Mouse (Mus musculus): Measurements from ENCODE around the gene Ctnnd2. TPM values are rescaled to one million over a fixed set of nuclear protein-coding genes. Genes with fewer than 3 reads are reported as not detected.

Gene Ctnnd2
- polyA plus RNA-seq, 1 experiment from 2014 or later, result 61.2 TPM

GRCm38 (mm10) chr15:30785706-30786320 lies 613.4 kb downstream of the Ctnnd2 start:
- ATAC-seq (ENCODE audit: low FRiP score, low TSS enrichment), result no peak
- no peak overlapping the region for H3K9ac ChIP-seq (replicated peaks; ENCODE audit: low read length)
- no peaks in the 10 kb centered on the region for H3K27me3 ChIP-seq (ENCODE audit: control insufficient read depth, insufficient read depth, low read length)
- DNase-seq, result no peak
- H3K4me1 ChIP-seq (ENCODE audit: control insufficient read depth, insufficient read depth, low read length), result peaks cover 3% of the 10 kb centered on the region; the same call in 1 of the 2 replicates
- WGBS, result 88% methylated on average over 5 of the region's 5 CpGs
- no peak overlapping the region for H3K27ac ChIP-seq (replicated peaks; ENCODE audit: low read depth, low read length)
- H3K36me3 ChIP-seq (ENCODE audit: control insufficient read depth, insufficient read depth, low read length), result no peaks in the 10 kb centered on the region
- no peaks in the 10 kb centered on the region for H3K9me3 ChIP-seq (ENCODE audit: control insufficient read depth, low read length)
- no peak overlapping the region for H3K4me3 ChIP-seq (replicated peaks; ENCODE audit: low read depth, low read length)
- no peak overlapping the region for H3K4me2 ChIP-seq (ENCODE audit: low read length)

- no peaks in the 10 kb centered on the region for H3K27me3 ChIP-seq (ENCODE audit: control insufficient read depth, insufficient read depth, low read length)
- DNase-seq, result no peak
- H3K4me1 ChIP-seq (ENCODE audit: control insufficient read depth, insufficient read depth, low read length), result no peaks in the 10 kb centered on the region
- H3K36me3 ChIP-seq (ENCODE audit: control insufficient read depth, insufficient read depth, low read length), result no peaks in the 10 kb centered on the region
- H3K4me2 ChIP-seq (ENCODE audit: low read length), result no peak overlapping the region
- ATAC-seq (ENCODE audit: low FRiP score, low TSS enrichment), result no peak
- no peak overlapping the region for H3K9ac ChIP-seq (replicated peaks; ENCODE audit: low read length)
- H3K9me3 ChIP-seq (ENCODE audit: control insufficient read depth, low read length), result no peaks in the 10 kb centered on the region
- no peak overlapping the region for H3K27ac ChIP-seq (replicated peaks; ENCODE audit: low read depth, low read length)
- 89% methylated on average over 3 of the region's 3 CpGs for WGBS
- no peak overlapping the region for H3K4me3 ChIP-seq (replicated peaks; ENCODE audit: low read depth, low read length)
These were observed 620.9 kb downstream of the Ctnnd2 start for GRCm38 (mm10) chr15:30793260-30793659.

- WGBS, result 92% methylated on average over 3 of the region's 3 CpGs
These were observed 623.3 kb downstream of the Ctnnd2 start for GRCm38 (mm10) chr15:30795723-30796122.

GRCm38 (mm10) chr15:30827424-30828263 lies 655.3 kb downstream of the Ctnnd2 start:
- Histone ChIP-seq H3K27me3 (ENCODE audit: control insufficient read depth, insufficient read depth, low read length) (no peaks in the 10 kb centered on the region), H3K4me2 (ENCODE audit: low read length) (no peak overlapping the region), H3K4me3 (replicated peaks; ENCODE audit: low read depth, low read length) (no peak overlapping the region), H3K27ac (replicated peaks; ENCODE audit: low read depth, low read length) (peak overlapping the region; percentile 62), H3K9me3 (ENCODE audit: control insufficient read depth, low read length) (no peaks in the 10 kb centered on the region), H3K9ac (replicated peaks; ENCODE audit: low read length) (0 out of 2 replicates have a peak overlapping the region, but pooled peaks have one; percentile 26), H3K4me1 (ENCODE audit: control insufficient read depth, insufficient read depth, low read length) (no peaks in the 10 kb centered on the region), H3K36me3 (ENCODE audit: control insufficient read depth, insufficient read depth, low read length) (no peaks in the 10 kb centered on the region)
- ATAC-seq (ENCODE audit: low FRiP score, low TSS enrichment), result peak; percentile 55; the same call in 1 of the 2 replicates
- peak; percentile 21 for DNase-seq
- WGBS, result 62% methylated on average over 17 of the region's 17 CpGs

More at GRCm38 (mm10) chr15:30795723-30796122, 623.3 kb downstream of the Ctnnd2 start:
- H3K9me3 ChIP-seq (ENCODE audit: control insufficient read depth, low read length), result no peaks in the 10 kb centered on the region
- ATAC-seq (ENCODE audit: low FRiP score, low TSS enrichment) (no peak), DNase-seq (no peak)
- H3K4me2 ChIP-seq (ENCODE audit: low read length), result no peak overlapping the region
- no peaks in the 10 kb centered on the region for H3K27me3 ChIP-seq (ENCODE audit: control insufficient read depth, insufficient read depth, low read length)
- H3K36me3 ChIP-seq (ENCODE audit: control insufficient read depth, insufficient read depth, low read length), result no peaks in the 10 kb centered on the region
- no peak overlapping the region for H3K4me3 ChIP-seq (replicated peaks; ENCODE audit: low read depth, low read length)
- no peaks in the 10 kb centered on the region for H3K4me1 ChIP-seq (ENCODE audit: control insufficient read depth, insufficient read depth, low read length)
- no peak overlapping the region for H3K27ac ChIP-seq (replicated peaks; ENCODE audit: low read depth, low read length)
- H3K9ac ChIP-seq (replicated peaks; ENCODE audit: low read length), result no peak overlapping the region

GRCm38 (mm10) chr15:30857277-30858176 lies 685.1 kb downstream of the Ctnnd2 start:
- Histone ChIP-seq H3K36me3 (ENCODE audit: control insufficient read depth, insufficient read depth, low read length) (peaks cover 4% of the 10 kb centered on the region; the same call in 1 of the 2 replicates), H3K27ac (replicated peaks; ENCODE audit: low read depth, low read length) (no peak overlapping the region), H3K4me1 (ENCODE audit: control insufficient read depth, insufficient read depth, low read length) (no peaks in the 10 kb centered on the region), H3K4me3 (replicated peaks; ENCODE audit: low read depth, low read length) (no peak overlapping the region), H3K27me3 (ENCODE audit: control insufficient read depth, insufficient read depth, low read length) (no peaks in the 10 kb centered on the region), H3K9ac (replicated peaks; ENCODE audit: low read length) (no peak overlapping the region), H3K4me2 (ENCODE audit: low read length) (no peak overlapping the region), H3K9me3 (ENCODE audit: control insufficient read depth, low read length) (no peaks in the 10 kb centered on the region)
- WGBS, result 78% methylated on average over 17 of the region's 17 CpGs
- DNase-seq (peak; percentile 8), ATAC-seq (ENCODE audit: low FRiP score, low TSS enrichment) (no peak)

- no peaks in the 10 kb centered on the region for H3K36me3 ChIP-seq (ENCODE audit: control insufficient read depth, insufficient read depth, low read length)
- no peak overlapping the region for H3K27ac ChIP-seq (replicated peaks; ENCODE audit: low read depth, low read length)
- no peak for DNase-seq
- ATAC-seq (ENCODE audit: low FRiP score, low TSS enrichment), result no peak
- no peaks in the 10 kb centered on the region for H3K9me3 ChIP-seq (ENCODE audit: control insufficient read depth, low read length)
- no peak overlapping the region for H3K4me2 ChIP-seq (ENCODE audit: low read length)
- no peak overlapping the region for H3K9ac ChIP-seq (replicated peaks; ENCODE audit: low read length)
- no peaks in the 10 kb centered on the region for H3K4me1 ChIP-seq (ENCODE audit: control insufficient read depth, insufficient read depth, low read length)
- WGBS, result 93% methylated on average over 5 of the region's 5 CpGs
- H3K27me3 ChIP-seq (ENCODE audit: control insufficient read depth, insufficient read depth, low read length), result no peaks in the 10 kb centered on the region
- no peak overlapping the region for H3K4me3 ChIP-seq (replicated peaks; ENCODE audit: low read depth, low read length)
These were observed 695.0 kb downstream of the Ctnnd2 start for GRCm38 (mm10) chr15:30867429-30867828.

- Histone ChIP-seq H3K9ac (replicated peaks; ENCODE audit: low read length) (no peak overlapping the region), H3K36me3 (ENCODE audit: control insufficient read depth, insufficient read depth, low read length) (no peaks in the 10 kb centered on the region), H3K9me3 (ENCODE audit: control insufficient read depth, low read length) (no peaks in the 10 kb centered on the region), H3K4me3 (replicated peaks; ENCODE audit: low read depth, low read length) (no peak overlapping the region), H3K27ac (replicated peaks; ENCODE audit: low read depth, low read length) (no peak overlapping the region), H3K27me3 (ENCODE audit: control insufficient read depth, insufficient read depth, low read length) (no peaks in the 10 kb centered on the region), H3K4me1 (ENCODE audit: control insufficient read depth, insufficient read depth, low read length) (no peaks in the 10 kb centered on the region), H3K4me2 (ENCODE audit: low read length) (no peak overlapping the region)
- DNase-seq (no peak), ATAC-seq (ENCODE audit: low FRiP score, low TSS enrichment) (no peak)
- 83% methylated on average over 12 of the region's 12 CpGs for WGBS
These were observed 697.5 kb downstream of the Ctnnd2 start for GRCm38 (mm10) chr15:30869673-30870512.

GRCm38 (mm10) chr15:30875523-30875922 lies 703.1 kb downstream of the Ctnnd2 start:
- ATAC-seq (ENCODE audit: low FRiP score, low TSS enrichment) (no peak), DNase-seq (no peak)
- Histone ChIP-seq H3K4me3 (replicated peaks; ENCODE audit: low read depth, low read length) (no peak overlapping the region), H3K9me3 (ENCODE audit: control insufficient read depth, low read length) (no peaks in the 10 kb centered on the region), H3K9ac (replicated peaks; ENCODE audit: low read length) (no peak overlapping the region), H3K4me1 (ENCODE audit: control insufficient read depth, insufficient read depth, low read length) (no peaks in the 10 kb centered on the region), H3K27ac (replicated peaks; ENCODE audit: low read depth, low read length) (no peak overlapping the region), H3K4me2 (ENCODE audit: low read length) (no peak overlapping the region), H3K36me3 (ENCODE audit: control insufficient read depth, insufficient read depth, low read length) (no peaks in the 10 kb centered on the region), H3K27me3 (ENCODE audit: control insufficient read depth, insufficient read depth, low read length) (no peaks in the 10 kb centered on the region)
- WGBS, result 73% methylated on average over 1 of the region's 1 CpGs
